Mouse (Mus musculus) heart, postnatal 0 days (tissue): ENCODE results near the gene Cpa4.

Experiments used
- CTCF ChIP-seq: IDR thresholded peaks from 2 replicates; pipeline ENCODE4 v1.5.1; 2016; ENCODE audit warnings: antibody characterized with exemption, control low read depth, low read depth
- EP300 ChIP-seq: IDR thresholded peaks from 2 replicates; pipeline ENCODE4 v1.6.1; 2016; ENCODE audit warnings: antibody characterized with exemption, low read depth

DNA sequence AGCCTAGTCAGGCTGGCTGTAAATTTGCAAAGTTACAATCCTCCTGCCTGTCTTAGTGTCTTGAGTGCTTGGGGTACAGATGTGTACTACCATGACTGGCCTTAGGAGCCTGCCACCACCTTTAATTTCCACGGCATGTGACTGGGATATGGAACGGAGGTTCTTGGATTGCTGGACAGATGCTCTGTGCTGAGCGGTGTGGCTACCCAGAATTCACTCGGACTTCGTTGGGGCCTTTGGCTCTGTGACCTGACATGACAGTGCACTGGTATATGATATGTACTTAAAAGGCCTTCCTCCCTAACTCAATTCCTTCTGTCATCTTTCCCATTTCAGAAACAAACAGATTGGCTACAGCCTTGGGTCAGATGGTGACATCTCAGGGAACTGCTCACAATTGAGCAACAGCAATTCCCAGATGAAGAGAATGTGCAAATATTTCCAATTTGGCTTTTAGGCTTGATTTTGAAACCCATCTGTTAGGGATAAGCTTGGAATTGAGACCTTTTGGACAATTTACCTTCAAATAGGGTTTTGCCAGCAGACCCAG lies 13.5 kb upstream of the Cpa4 start:
- no peak for TF ChIP-seq CTCF
- TF ChIP-seq EP300 = no peak
